Mouse (Mus musculus) cerebellum, postnatal 25 days (tissue): ENCODE data around the gene Cercam.

Source experiments
- DNase-seq, 2 experiments: peaks; one replicate each; pipeline ENCODE4 v3.0.0; 2021; ENCODE audit warnings: mixed read lengths in 2 of 2

Cercam gene

GRCm38 (mm10) chr2:29868949-29869645, at the start of gene Cercam:
TSS of gene Cercam (plus strand) at chr2:29869164.
- DNase-seq = peak; percentile 92 to 93

- DNase-seq = no peak
Observed at GRCm38 (mm10) chr2:29819363-29819762, 49.6 kb upstream of the Cercam start.

DNA sequence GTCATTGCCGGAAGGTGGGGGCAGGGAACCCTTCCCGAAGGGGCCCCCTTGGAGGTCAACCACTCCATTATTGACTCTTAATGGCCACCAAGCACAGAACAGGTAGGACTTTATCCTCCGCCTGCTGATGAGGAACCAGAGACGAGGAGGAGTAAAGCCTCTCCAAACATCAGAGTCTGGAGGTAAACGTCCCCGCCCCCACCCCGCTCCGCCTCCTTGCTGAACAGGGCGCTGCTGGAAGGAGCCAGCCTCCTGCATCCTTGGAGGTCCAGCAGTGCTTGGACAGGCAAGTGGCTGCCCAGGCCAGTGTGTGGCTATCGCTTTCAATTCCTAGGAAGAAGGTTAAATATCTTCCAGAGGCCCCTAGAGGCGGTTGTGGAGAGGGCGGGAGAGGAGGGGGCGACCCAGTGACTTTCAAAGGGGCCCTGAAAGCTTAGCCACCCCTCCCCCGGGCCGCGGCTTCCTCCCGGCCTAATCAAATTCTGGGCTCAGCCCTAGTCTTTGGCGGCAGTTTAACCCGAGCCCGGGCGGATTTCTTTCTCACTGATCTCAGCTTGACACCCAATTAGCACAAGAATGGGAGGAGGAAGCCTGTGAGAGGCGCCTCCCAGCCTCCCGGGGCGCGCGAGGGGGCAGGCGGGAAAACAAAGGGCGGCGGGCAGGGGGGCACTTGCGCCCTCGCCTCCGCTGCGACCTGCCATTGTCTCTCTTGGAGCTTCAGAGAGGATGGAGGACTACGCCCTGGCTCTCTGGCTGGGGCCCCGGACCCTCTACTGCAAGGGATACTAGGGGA, 48.7 kb upstream of the Cercam start, which contains the start of gene Urm1:
Urm1 (plus strand) TSS at position 51 of the 793 bp plus-strand sequence.
- peak; percentile 72 to 80 for DNase-seq

DNA sequence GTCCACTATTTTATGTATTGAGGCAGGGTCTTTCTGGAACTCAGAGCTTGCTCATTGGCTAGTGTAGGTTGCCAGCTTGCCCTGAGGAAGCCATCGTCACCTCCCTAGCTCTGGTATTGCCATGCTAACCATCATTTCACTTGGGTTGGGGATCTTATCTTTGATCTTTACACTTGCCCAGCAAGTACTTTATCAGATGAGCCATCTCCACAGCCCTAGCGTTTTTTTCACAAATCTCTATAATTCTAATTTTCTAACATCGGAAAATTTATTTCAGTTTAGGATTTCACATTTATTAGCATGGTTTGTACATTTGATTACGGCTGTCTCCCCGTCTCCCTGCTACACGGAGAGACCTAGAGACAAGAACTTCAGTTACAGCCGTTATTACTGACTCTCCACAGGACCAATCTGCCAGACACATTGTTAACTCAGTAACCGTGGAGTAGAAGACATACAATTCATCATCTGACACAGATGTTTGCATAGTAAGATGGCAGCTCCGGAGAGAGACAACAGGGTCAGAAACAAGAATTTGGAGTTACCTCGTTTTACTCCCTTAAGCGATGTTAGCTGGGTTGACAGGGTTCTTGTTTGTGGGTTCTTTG, 42.5 kb upstream of the Cercam start:
- DNase-seq = no peak

DNA sequence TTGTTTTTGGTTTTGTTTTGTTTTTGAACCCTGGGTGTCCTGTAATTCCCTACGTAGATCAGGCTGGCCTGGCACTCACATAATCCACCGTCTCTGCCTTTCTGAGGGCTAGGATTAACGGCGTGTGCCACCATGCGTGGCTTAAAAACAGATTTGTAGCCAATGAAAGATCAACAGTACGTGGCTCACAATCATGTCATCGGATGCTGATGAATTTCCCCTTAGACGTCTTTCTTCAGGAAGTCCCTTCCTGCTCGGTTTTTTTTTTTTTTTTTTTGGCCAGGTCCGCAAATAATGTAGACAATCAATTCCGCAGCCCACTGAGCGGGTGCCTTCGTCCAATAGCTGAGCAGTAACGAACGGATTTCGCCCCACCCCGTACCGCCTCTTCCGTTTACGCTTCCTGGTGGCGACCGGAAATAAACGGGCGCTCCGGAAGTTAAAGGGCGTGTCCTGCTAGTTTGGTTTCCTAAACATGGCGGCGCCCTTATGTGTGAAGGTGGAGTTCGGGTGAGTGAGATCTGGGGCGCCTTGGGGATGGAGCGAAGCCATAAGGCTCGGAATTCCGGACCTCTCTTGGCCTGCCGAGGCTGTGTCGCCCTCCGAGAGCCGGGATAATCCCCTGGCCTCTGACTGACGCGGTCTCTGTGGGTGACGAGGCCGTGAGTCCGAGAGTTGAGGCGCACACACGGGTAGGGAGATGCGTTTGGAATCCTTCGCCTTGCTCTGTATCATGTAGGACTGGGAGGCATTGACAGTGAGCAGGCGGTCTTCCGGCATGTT, 41.8 kb upstream of the Cercam start:
- DNase-seq = peak; percentile 93 to 96

GRCm38 (mm10) chr2:29827709-29828024, 41.3 kb upstream of the Cercam start:
- no peak for DNase-seq

- no peak for DNase-seq
Observed at GRCm38 (mm10) chr2:29831106-29831505, 37.9 kb upstream of the Cercam start.

DNA sequence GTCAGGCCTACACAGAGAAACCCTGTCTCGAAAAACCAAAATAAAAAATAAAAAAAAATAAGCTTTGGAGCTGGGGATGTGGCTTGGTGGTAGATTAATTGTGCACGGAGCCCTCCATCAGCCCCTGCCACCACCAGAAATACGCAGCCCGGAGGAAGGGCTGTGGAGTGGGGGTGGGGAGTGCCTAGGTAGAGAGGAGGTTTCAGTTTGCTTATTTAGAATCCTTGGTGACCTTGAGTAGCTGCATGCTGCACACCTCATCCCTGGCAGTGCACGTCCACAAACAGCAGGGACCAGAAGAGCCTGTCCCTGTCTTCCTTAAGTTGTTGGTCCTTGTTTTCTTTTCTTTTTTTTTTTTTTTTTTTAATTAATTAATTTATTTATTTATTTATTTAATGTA, 35.2 kb upstream of the Cercam start:
- no peak for DNase-seq

DNA sequence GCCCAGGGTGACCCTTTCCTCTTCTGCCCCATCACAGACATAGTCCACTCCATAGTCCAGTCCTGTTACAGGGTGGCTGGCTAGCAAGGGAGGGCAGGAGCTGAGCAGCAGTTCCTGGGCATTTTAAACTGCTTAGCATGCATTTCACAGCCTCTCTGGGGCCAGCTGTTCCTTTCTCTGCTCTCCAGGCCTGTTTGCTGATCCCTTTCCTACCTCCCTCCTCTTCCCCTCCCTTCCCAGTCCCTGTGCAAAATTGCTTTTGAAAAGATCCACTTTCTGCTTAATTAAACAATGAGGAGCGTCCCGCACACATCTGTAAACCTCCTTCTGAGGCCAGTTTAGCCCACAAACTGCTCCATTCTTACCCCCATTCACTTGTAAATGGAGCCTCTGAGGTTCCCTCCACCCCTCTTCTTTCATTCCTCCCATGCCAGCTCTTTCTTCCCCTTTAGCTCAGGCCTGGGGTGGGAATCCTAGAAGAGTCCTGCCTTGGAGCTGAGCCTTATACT, 33.5 kb upstream of the Cercam start:
- no peak for DNase-seq

GRCm38 (mm10) chr2:29839460-29839859, 29.5 kb upstream of the Cercam start:
- DNase-seq = no peak

DNA sequence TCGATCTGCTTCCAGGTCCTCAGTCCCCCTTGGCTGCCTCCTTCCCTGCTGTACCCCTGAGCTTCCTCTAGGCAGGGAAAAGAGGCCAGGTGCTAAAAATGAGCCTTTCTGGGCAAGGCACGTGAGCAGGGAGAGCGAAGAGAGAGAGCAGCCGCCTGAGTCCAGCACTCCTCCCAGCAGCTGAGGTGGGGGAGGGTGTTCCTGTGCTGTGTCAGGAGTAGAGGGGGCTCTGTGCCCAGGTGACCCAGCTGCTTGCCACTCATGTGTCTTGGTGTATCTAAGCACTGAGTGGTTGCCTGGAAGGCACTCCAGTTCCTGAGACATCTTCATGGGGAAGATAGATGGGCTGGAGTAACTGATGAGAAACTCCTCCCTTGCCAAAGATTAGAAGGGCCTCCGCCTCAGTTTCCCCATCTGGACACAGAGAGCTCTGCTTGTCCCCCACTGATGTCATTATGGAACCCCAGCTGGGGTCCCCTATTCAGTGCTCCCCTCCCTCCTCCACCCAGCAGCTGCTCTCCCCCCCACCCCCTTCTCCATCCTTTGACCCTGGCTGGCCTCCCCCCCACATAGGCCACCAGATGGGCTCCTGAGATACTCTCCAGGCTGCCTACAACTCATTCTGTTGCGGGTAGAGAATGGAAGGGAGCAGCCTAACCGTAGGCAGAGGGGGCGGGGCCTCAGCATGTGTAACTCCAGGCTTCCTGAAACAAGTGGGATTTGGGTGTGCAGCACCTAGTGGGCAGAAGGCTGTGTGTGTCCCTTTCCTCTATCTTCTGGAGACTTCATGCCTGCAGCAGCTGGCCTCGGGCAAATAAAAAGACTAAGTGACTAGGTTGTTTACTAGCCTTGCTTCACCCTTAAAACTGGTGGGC, 25.5 kb upstream of the Cercam start:
- DNase-seq = no peak

DNA sequence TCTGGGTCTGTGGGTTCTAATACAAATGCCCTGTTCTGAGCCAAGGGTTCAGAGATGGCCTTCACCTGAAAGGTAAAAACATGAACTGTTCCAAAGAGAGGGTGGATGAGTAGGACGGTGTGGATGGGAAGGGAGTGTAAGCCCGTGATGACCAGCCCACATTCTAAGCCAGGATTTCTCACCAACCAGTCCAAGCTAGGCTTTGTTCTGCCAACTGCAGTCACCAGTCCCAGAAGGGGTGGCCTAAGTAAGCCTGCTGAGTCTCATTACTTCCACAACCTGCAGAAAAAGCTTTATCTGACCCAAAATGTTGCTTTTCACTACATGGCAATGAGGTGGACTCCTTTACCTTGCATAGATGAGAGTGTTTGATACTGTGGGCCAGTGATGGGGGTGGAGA, 24.8 kb upstream of the Cercam start:
- no peak for DNase-seq

DNA sequence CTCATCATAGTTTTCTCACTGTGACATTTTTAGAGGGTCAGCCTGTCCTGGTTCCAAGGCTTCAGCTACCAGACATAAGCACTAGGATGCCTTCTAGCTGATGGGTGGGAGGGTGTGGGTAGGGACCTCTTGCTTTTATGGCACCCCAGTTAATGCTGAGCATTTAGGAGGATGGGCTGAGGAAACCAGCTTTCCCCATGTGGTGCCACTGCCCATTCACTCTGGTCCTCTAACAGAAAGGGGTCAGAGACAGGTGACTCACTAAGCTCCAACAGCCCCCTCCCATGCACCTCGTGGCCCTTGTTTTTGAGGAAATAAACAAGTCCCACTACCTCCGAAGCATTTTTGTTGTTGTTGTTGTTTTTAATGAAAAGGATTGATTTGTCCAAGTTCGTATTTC, 24.3 kb upstream of the Cercam start:
- DNase-seq = no peak

- DNase-seq = peak; percentile 24
Observed at GRCm38 (mm10) chr2:29845636-29846035, 23.3 kb upstream of the Cercam start.

DNA sequence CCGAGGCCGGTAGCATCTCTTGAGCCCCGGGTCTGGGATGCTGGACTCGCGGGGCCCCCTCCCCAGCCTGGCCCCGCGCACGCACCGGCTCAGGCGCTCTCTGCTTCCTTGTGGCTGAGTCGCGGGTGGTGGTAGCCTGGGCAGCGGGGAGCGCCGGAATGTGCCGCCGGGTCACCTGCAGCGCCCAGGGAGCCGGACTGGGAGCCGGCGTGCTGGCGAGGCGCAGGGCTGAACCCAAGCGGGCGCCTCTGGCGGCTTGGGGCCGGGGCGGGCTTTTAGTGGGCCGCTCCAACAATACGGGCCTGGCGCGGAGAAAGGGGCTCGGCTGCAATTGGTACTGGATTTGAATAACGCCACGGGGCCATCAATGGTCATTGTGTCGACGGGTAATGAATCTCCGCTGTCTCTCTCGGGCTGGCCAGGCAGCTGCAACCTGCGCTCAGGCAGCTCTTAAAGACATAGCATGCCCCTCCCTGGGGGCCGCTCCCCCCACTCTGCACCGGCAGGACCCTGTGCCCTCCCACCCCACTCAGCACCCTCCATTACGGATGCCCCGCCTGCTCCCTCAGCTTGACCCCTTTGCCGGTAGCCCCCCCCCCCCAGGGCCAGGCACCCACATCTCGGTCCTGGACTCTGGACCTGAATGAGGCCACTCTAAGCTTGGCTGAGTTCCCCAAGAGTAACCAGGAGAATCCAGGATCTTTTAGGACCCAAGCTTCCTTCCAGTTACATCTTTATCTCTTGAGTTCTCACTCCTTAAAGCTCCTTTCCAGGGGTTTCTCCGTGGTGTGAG, 22.7 kb upstream of the Cercam start:
- DNase-seq = peak; percentile 41 to 45

- DNase-seq = no peak
Observed at GRCm38 (mm10) chr2:29846911-29847310, 22.1 kb upstream of the Cercam start.

- DNase-seq = no peak
Observed at GRCm38 (mm10) chr2:29849041-29849440, 19.9 kb upstream of the Cercam start.

- no peak for DNase-seq
Observed at GRCm38 (mm10) chr2:29849841-29850480, 19.0 kb upstream of the Cercam start.

GRCm38 (mm10) chr2:29852957-29853485, 15.9 kb upstream of the Cercam start:
- no peak for DNase-seq

- no peak for DNase-seq
Observed at GRCm38 (mm10) chr2:29853736-29854135, 15.2 kb upstream of the Cercam start.
